In the genomic region with DNA sequence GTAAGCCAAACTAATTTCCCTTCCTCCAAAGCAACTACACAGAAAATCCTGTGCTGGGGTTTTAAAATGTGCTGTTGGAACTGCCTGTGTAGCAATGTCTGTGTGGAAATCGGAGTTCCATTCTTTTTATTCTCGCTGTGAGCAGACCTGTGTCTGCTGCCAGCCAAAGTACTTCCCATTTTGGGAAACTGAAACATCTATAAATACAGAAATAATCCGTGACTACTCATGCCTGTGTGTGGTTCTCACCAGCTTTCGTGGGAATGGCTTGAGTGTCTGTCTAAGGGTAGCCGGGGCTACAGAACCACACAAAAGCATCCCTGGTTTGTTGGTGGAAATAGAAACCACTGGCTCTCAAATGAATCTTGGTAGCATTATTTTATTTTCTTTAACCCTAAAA, we compare ENCODE assay signal across 22 mouse cellular contexts.
DNase-seq lines count a peak whose midpoint lies in the region; ATAC-seq and TF ChIP-seq lines count a peak whose summit lies in the region.
"Had no signal": no experiment of that assay in that cellular context is flagged by ENCODE, and none has a peak within 500 bp of the region (broad histone marks: within the 10 kb centered on the region; RNA-seq: fewer than 3 reads in every experiment).

No protein-coding gene starts in this region.

- no peaks in the 10 kb centered on the region for H3K36me3 ChIP-seq in heart, postnatal 0 days (replicated peaks; ENCODE audit: control insufficient read depth, insufficient read depth, low read length)
- H3K36me3 ChIP-seq: embryonic facial prominence, embryonic 10.5 days; forebrain, embryonic 10.5 days; heart, embryonic 12.5 days; hindbrain, embryonic 10.5 days; intestine, embryonic 15.5 days; limb, embryonic 12.5 days; liver, embryonic 12.5 days had no signal

- H3K27me3 ChIP-seq in heart, postnatal 0 days (ENCODE audit: control insufficient read depth, insufficient read depth, low read length), result no peaks in the 10 kb centered on the region
- H3K27me3 ChIP-seq: heart, embryonic 12.5 days; intestine, embryonic 15.5 days; limb, embryonic 12.5 days; liver, embryonic 12.5 days had no signal

- ATAC-seq in heart, postnatal 0 days (ENCODE audit: insufficient read depth, low read depth), result no peak
- ATAC-seq in megakaryocyte progenitor cell, adult 5-6 weeks (replicated peaks; ENCODE audit: poor library complexity), result peak; percentile 88
- ATAC-seq: forebrain, embryonic 16.5 days; hindbrain, embryonic 16.5 days; intestine, embryonic 15.5 days; liver, embryonic 12.5 days; midbrain, embryonic 16.5 days had no signal

- no peaks in the 10 kb centered on the region for H3K9me3 ChIP-seq in heart, postnatal 0 days (replicated peaks; ENCODE audit: control insufficient read depth, low read length)
- H3K9me3 ChIP-seq: embryonic facial prominence, embryonic 10.5 days; forebrain, embryonic 10.5 days; heart, embryonic 12.5 days; hindbrain, embryonic 10.5 days; intestine, embryonic 15.5 days; limb, embryonic 12.5 days; liver, embryonic 12.5 days had no signal

- peaks cover 9% of the 10 kb centered on the region; the same call in 1 of the 2 replicates for H3K4me1 ChIP-seq in heart, postnatal 0 days (ENCODE audit: control insufficient read depth, insufficient read depth)
- H3K4me1 ChIP-seq in cortical plate, adult 2 months (ENCODE audit: control insufficient read depth, insufficient read depth, low read length), result peaks cover 9% of the 10 kb centered on the region; the same call in 1 of the 2 replicates
- H3K4me1 ChIP-seq: heart, embryonic 12.5 days; hindbrain, embryonic 10.5 days; intestine, embryonic 15.5 days; limb, embryonic 12.5 days; liver, embryonic 12.5 days had no signal

- no peak for TF ChIP-seq EP300 in heart, postnatal 0 days (IDR thresholded peaks at IDR 0.05; ENCODE audit: low read depth)

- H3K27ac ChIP-seq in heart, postnatal 0 days (ENCODE audit: low read depth), result peak overlapping the region; percentile 31; the same call in 1 of the 2 replicates
- peak overlapping the region; percentile 59; the same call in 1 of the 2 replicates for H3K27ac ChIP-seq in cortical plate, adult 2 months (ENCODE audit: insufficient read depth, low read length)
- H3K27ac ChIP-seq: embryonic facial prominence, embryonic 10.5 days; forebrain, embryonic 10.5 days; hindbrain, embryonic 10.5 days; intestine, embryonic 15.5 days; limb, embryonic 12.5 days; liver, embryonic 12.5 days had no signal

- WGBS in heart, postnatal 0 days, result 50% methylated on average over 5 of the region's 5 CpGs

- H3K4me2 ChIP-seq in heart, postnatal 0 days (ENCODE audit: low read depth, low read length), result no peak overlapping the region
- H3K4me2 ChIP-seq: heart, embryonic 12.5 days; intestine, embryonic 15.5 days; limb, embryonic 12.5 days; liver, embryonic 12.5 days had no signal

- no peak for TF ChIP-seq POLR2A in cortical plate, adult 2 months (IDR thresholded peaks at IDR 0.05; ENCODE audit: extremely low read depth, insufficient read depth, low read length)

- intact Hi-C loops in heart, postnatal 14 days (cut with DNase I), result no loop called here

- no peak for TF ChIP-seq CTCF in heart, postnatal 0 days (IDR thresholded peaks at IDR 0.05; ENCODE audit: low read depth)
- TF ChIP-seq CTCF in cortical plate, adult 2 months (IDR thresholded peaks at IDR 0.05; ENCODE audit: extremely low read depth, insufficient read depth, low read length), result no peak

- no peak overlapping the region for H3K9ac ChIP-seq in heart, postnatal 0 days (replicated peaks; ENCODE audit: low read depth, low read length)
- H3K9ac ChIP-seq: heart, embryonic 12.5 days; intestine, embryonic 15.5 days; limb, embryonic 12.5 days; liver, embryonic 12.5 days had no signal

- no peak overlapping the region for H3K4me3 ChIP-seq in heart, postnatal 0 days (ENCODE audit: low read depth, low read length)
- H3K4me3 ChIP-seq in cortical plate, adult 2 months (ENCODE audit: insufficient read depth, low read length), result no peak overlapping the region
- H3K4me3 ChIP-seq: embryonic facial prominence, embryonic 10.5 days; forebrain, embryonic 10.5 days; heart, embryonic 12.5 days; hindbrain, embryonic 10.5 days; intestine, embryonic 15.5 days; limb, embryonic 12.5 days; liver, embryonic 12.5 days had no signal

- DNase-seq in heart, postnatal 0 days (ENCODE audit: low spot score), result no peak
- no peak for DNase-seq in heart, postnatal 14 days
- peak; percentile 63 for DNase-seq in brain, adult 2 months (ENCODE audit: low read depth, low spot score)
- DNase-seq in kidney, adult 8-10 months, result no peak
- DNase-seq in adrenal gland, postnatal 14 days, result no peak
- DNase-seq: adrenal gland, adult 8-10 months; cerebellum, adult 8-10 months; kidney, postnatal 36 days; lung, adult 18-20 months; right cerebral cortex, postnatal 14 days had no signal
